Mouse (Mus musculus) neural tube, embryonic 12.5 days (tissue): Measurements from ENCODE around the gene Agbl3. TPM values are rescaled to one million over a fixed set of nuclear protein-coding genes. Genes with fewer than 3 reads are reported as not detected.

Source experiments
- ATAC-seq: fragments of 200-750 bp; cut with Nextera tagmentation; 2 replicates; pipeline ENCODE4 v1.8.0; 2017; ENCODE audit warnings: low read depth, mild to moderate bottlenecking, moderate TSS enrichment, moderate library complexity; ENCODE audit not compliant: low FRiP score
- H3K27ac ChIP-seq: fragments of 300-500 bp; sonication (generic); 2 replicates; pipeline ENCODE4 v1.5.1; 2016
- H3K27me3 ChIP-seq: fragments of 300-500 bp; sonication (generic); replicated peaks from 2 replicates; pipeline ENCODE4 v1.6.1; 2016; ENCODE audit warnings: mild to moderate bottlenecking
- H3K36me3 ChIP-seq: fragments of 300-500 bp; sonication (generic); 2 replicates; pipeline ENCODE4 v1.6.1; 2016; ENCODE audit warnings: mild to moderate bottlenecking
- H3K4me1 ChIP-seq: fragments of 300-500 bp; sonication (generic); 2 replicates; pipeline ENCODE4 v1.6.1; 2016
- H3K4me2 ChIP-seq: fragments of 300-500 bp; sonication (generic); replicated peaks from 2 replicates; pipeline ENCODE4 v1.6.1; 2016; ENCODE audit warnings: mild to moderate bottlenecking
- H3K4me3 ChIP-seq: fragments of 300-500 bp; sonication (generic); 2 replicates; pipeline ENCODE4 v1.5.1; 2016
- H3K9ac ChIP-seq: fragments of 300-500 bp; sonication (generic); 2 replicates; pipeline ENCODE4 v1.6.1; 2016; ENCODE audit warnings: mild to moderate bottlenecking
- H3K9me3 ChIP-seq: fragments of 300-500 bp; sonication (generic); 2 replicates; pipeline ENCODE4 v1.6.1; 2016; ENCODE audit warnings: mild to moderate bottlenecking
- WGBS: fragments of 180-500 bp; shearing (Covaris S2); methylation state at CpG from one replicate; pipeline ENCODE4 v1.1.7; 2016; 5-methylcytosine and 5-hydroxymethylcytosine counted together
- polyA plus RNA-seq: library from polyadenylated mRNA; unstranded; fragments of >200 nt; fragmentation: Nextera tagmentation; extraction: Ambion mirVana; gene quantifications from 2 replicates; pipeline ENCODE4 v1.2.1, GENCODE M21; 2016

Agbl3 gene
- polyA plus RNA-seq: 8.4 and 9.1 TPM in 2 replicates

GRCm38 (mm10) chr6:34780231-34780942 lies at the start of gene Agbl3:
Agbl3 (plus strand) TSS chr6:34780432.
- ATAC-seq: peak; percentile 92
- no peaks in the 10 kb centered on the region for H3K36me3 ChIP-seq
- H3K4me2 ChIP-seq: peak within 1 kb of the TSS; percentile 71
- no peaks in the 10 kb centered on the region for H3K9me3 ChIP-seq
- H3K27ac ChIP-seq: peak within 1 kb of the TSS; percentile 85
- no peaks in the 10 kb centered on the region for H3K27me3 ChIP-seq
- under 1% methylated on average over 73 of the region's 81 CpGs for WGBS
- H3K9ac ChIP-seq: peak within 1 kb of the TSS; percentile 88
- H3K4me1 ChIP-seq: no peaks in the 10 kb centered on the region
- H3K4me3 ChIP-seq: peak within 1 kb of the TSS; percentile 67

DNA sequence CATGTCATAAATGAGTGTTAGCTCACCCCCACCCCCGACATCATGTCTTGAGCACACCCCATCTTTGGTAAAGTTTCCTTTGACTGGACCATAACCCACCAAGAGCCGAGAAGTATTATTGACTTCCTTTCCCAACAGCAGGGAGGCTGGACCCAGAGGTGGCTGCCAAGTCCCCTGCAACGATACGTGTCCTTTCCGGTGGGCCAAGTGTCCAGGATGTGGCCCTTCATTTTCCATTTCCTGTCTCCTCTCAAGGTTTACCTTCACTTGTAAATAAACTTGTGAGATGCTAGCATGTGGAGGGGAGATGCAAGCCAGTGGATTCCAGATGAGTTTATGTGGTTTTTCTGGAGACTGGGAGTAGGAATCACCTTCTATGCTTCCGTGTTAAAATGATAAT lies 49.2 kb upstream of the Agbl3 start:
- no peaks in the 10 kb centered on the region for H3K27me3 ChIP-seq
- H3K4me3 ChIP-seq: no peak overlapping the region
- H3K9me3 ChIP-seq: no peaks in the 10 kb centered on the region
- peaks cover 20% of the 10 kb centered on the region; the same call in 1 of the 2 replicates for H3K4me1 ChIP-seq
- WGBS: 75% methylated on average over 6 of the region's 6 CpGs
- no peak for ATAC-seq
- H3K4me2 ChIP-seq: no peak overlapping the region
- no peak overlapping the region for H3K27ac ChIP-seq
- H3K9ac ChIP-seq: no peak overlapping the region
- no peaks in the 10 kb centered on the region for H3K36me3 ChIP-seq

DNA sequence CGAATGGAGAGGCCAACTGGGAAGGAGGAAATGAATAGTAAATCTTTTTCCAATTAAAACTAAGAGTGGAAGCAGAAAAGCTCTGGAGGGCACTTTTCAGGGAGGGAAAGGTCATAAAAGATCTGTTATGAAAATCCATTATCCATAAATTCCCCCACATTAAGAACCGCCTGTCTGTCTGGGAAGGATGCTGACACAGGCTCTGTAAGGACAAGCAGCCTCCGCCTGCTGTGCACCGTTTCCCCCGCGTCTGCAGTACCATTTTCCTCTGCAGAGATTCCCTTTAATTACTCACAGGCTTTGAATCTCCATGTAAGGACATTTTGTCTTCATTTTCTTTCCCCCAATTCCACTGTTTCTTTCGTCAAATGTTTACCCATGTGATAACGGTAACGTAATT lies 48.7 kb upstream of the Agbl3 start:
- no peak for ATAC-seq
- no peak overlapping the region for H3K9ac ChIP-seq
- no peak overlapping the region for H3K4me3 ChIP-seq
- H3K27me3 ChIP-seq: no peaks in the 10 kb centered on the region
- H3K36me3 ChIP-seq: no peaks in the 10 kb centered on the region
- no peaks in the 10 kb centered on the region for H3K9me3 ChIP-seq
- no peak overlapping the region for H3K27ac ChIP-seq
- peaks cover 19% of the 10 kb centered on the region; the same call in 1 of the 2 replicates for H3K4me1 ChIP-seq
- no peak overlapping the region for H3K4me2 ChIP-seq
- WGBS: 67% methylated on average over 9 of the region's 9 CpGs

- no peak for ATAC-seq
Measured at GRCm38 (mm10) chr6:34734940-34735695, 45.1 kb upstream of the Agbl3 start.

DNA sequence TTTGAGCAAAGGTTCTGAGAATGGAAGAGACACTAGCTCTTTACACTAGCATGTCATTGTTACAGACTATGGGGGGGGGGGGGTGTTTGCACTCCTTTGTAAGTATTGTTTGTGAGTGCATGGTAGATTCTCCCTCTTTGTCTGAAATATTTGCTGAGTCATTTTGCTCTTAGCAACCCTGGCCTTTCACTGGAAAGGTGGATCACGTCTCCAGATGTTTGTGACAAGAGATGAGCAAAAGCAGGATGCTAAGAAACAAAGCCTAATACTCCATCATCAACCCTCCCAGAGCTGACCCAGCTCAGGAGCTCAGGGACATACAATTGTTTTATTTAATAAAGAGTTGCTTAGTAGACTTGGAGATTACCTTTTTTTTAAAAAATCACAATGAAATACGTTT lies 43.3 kb upstream of the Agbl3 start:
- H3K36me3 ChIP-seq: peaks cover 4% of the 10 kb centered on the region; the same call in 1 of the 2 replicates
- WGBS: 67% methylated on average over 2 of the region's 2 CpGs
- H3K27me3 ChIP-seq: no peaks in the 10 kb centered on the region
- H3K4me2 ChIP-seq: no peak overlapping the region
- no peak overlapping the region for H3K4me3 ChIP-seq
- ATAC-seq: no peak
- no peaks in the 10 kb centered on the region for H3K9me3 ChIP-seq
- no peak overlapping the region for H3K27ac ChIP-seq
- H3K9ac ChIP-seq: no peak overlapping the region
- no peaks in the 10 kb centered on the region for H3K4me1 ChIP-seq

More at GRCm38 (mm10) chr6:34734940-34735695, 45.1 kb upstream of the Agbl3 start:
- no peak overlapping the region for H3K4me3 ChIP-seq
- WGBS: 89% methylated on average over 13 of the region's 13 CpGs
- H3K9me3 ChIP-seq: no peaks in the 10 kb centered on the region
- no peak overlapping the region for H3K27ac ChIP-seq
- H3K4me1 ChIP-seq: peaks cover 7% of the 10 kb centered on the region; the same call in 1 of the 2 replicates
- no peak overlapping the region for H3K9ac ChIP-seq
- no peaks in the 10 kb centered on the region for H3K36me3 ChIP-seq
- no peaks in the 10 kb centered on the region for H3K27me3 ChIP-seq
- H3K4me2 ChIP-seq: no peak overlapping the region

GRCm38 (mm10) chr6:34743946-34744345 lies 36.3 kb upstream of the Agbl3 start:
- 85% methylated on average over 4 of the region's 4 CpGs for WGBS
- no peaks in the 10 kb centered on the region for H3K9me3 ChIP-seq
- H3K36me3 ChIP-seq: peaks cover 4% of the 10 kb centered on the region; the same call in 1 of the 2 replicates
- no peak overlapping the region for H3K27ac ChIP-seq
- ATAC-seq: no peak
- no peaks in the 10 kb centered on the region for H3K4me1 ChIP-seq
- H3K9ac ChIP-seq: no peak overlapping the region
- no peak overlapping the region for H3K4me3 ChIP-seq
- H3K4me2 ChIP-seq: no peak overlapping the region
- no peaks in the 10 kb centered on the region for H3K27me3 ChIP-seq

GRCm38 (mm10) chr6:34747846-34748245 lies 32.4 kb upstream of the Agbl3 start:
- WGBS: 79% methylated on average over 6 of the region's 6 CpGs
- Histone ChIP-seq H3K4me1 (no peaks in the 10 kb centered on the region), H3K27me3 (no peaks in the 10 kb centered on the region), H3K4me2 (no peak overlapping the region), H3K9me3 (no peaks in the 10 kb centered on the region), H3K36me3 (no peaks in the 10 kb centered on the region), H3K9ac (no peak overlapping the region), H3K4me3 (no peak overlapping the region), H3K27ac (no peak overlapping the region)
- no peak for ATAC-seq

- Histone ChIP-seq H3K4me2 (no peak overlapping the region), H3K9ac (no peak overlapping the region), H3K27me3 (no peaks in the 10 kb centered on the region), H3K4me3 (no peak overlapping the region), H3K27ac (no peak overlapping the region), H3K9me3 (no peaks in the 10 kb centered on the region), H3K36me3 (no peaks in the 10 kb centered on the region), H3K4me1 (no peaks in the 10 kb centered on the region)
- no peak for ATAC-seq
- 93% methylated on average over 11 of the region's 11 CpGs for WGBS
Measured at GRCm38 (mm10) chr6:34748566-34748965, 31.7 kb upstream of the Agbl3 start.

- Histone ChIP-seq H3K4me2 (no peak overlapping the region), H3K4me3 (no peak overlapping the region), H3K9me3 (no peaks in the 10 kb centered on the region), H3K9ac (no peak overlapping the region), H3K36me3 (no peaks in the 10 kb centered on the region), H3K4me1 (no peaks in the 10 kb centered on the region), H3K27ac (no peak overlapping the region), H3K27me3 (no peaks in the 10 kb centered on the region)
- ATAC-seq: no peak
- WGBS: 89% methylated on average over 6 of the region's 6 CpGs
Measured at GRCm38 (mm10) chr6:34749526-34749925, 30.7 kb upstream of the Agbl3 start.

GRCm38 (mm10) chr6:34750487-34751120 lies 29.6 kb upstream of the Agbl3 start:
- Histone ChIP-seq H3K4me3 (no peak overlapping the region), H3K4me1 (no peaks in the 10 kb centered on the region), H3K9me3 (no peaks in the 10 kb centered on the region), H3K9ac (no peak overlapping the region), H3K4me2 (no peak overlapping the region), H3K27me3 (no peaks in the 10 kb centered on the region), H3K27ac (no peak overlapping the region), H3K36me3 (peaks cover 4% of the 10 kb centered on the region)
- 85% methylated on average over 7 of the region's 7 CpGs for WGBS
- no peak for ATAC-seq

GRCm38 (mm10) chr6:34751625-34752024 lies 28.6 kb upstream of the Agbl3 start:
- H3K27ac ChIP-seq: no peak overlapping the region
- peaks cover 10% of the 10 kb centered on the region for H3K36me3 ChIP-seq
- no peak for ATAC-seq
- no peak overlapping the region for H3K4me3 ChIP-seq
- no peak overlapping the region for H3K4me2 ChIP-seq
- H3K4me1 ChIP-seq: no peaks in the 10 kb centered on the region
- no peaks in the 10 kb centered on the region for H3K9me3 ChIP-seq
- H3K9ac ChIP-seq: no peak overlapping the region
- no peaks in the 10 kb centered on the region for H3K27me3 ChIP-seq

DNA sequence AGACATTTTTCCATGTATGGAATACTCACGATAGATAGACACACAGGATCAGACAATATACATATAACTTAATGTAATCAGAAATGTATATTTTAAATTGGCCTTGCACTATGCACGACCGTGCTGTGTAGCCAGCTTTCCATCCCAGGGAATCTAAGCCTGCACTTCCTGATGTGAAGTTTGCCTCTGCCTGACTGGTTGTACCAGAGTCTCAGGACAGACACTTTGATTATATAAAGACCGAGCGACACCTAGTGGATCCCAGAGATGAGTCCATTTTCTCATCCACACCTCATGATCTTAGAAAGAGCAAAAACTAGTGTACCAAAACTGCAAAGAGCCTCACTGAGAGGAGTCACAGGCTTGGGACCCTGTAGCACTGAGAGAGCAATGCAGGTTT lies 25.8 kb upstream of the Agbl3 start:
- WGBS: 39% methylated on average over 5 of the region's 5 CpGs
- H3K9ac ChIP-seq: no peak overlapping the region
- 0 out of 2 replicates have a peak, but pooled peaks have one; percentile 37 for ATAC-seq
- no peaks in the 10 kb centered on the region for H3K4me1 ChIP-seq
- H3K9me3 ChIP-seq: no peaks in the 10 kb centered on the region
- H3K27ac ChIP-seq: no peak overlapping the region
- H3K4me3 ChIP-seq: no peak overlapping the region
- H3K27me3 ChIP-seq: no peaks in the 10 kb centered on the region
- peaks cover 19% of the 10 kb centered on the region for H3K36me3 ChIP-seq
- H3K4me2 ChIP-seq: no peak overlapping the region
